Mouse (Mus musculus) megakaryocyte-erythroid progenitor cell, adult 5 weeks (primary cell): ENCODE measurements around the gene Snip1. TPM values are rescaled to one million over a fixed set of nuclear protein-coding genes. Genes with fewer than 3 reads are reported as not detected.

Experiments
- polyA plus RNA-seq: library from polyadenylated mRNA; stranded (reverse); fragments of >175 nt; gene quantifications from 2 replicates; pipeline ENCODE4 v1.2.3, GENCODE M21; 2012

Snip1 gene
- polyA plus RNA-seq: 26.4 and 36.3 TPM in 2 replicates

DNA sequence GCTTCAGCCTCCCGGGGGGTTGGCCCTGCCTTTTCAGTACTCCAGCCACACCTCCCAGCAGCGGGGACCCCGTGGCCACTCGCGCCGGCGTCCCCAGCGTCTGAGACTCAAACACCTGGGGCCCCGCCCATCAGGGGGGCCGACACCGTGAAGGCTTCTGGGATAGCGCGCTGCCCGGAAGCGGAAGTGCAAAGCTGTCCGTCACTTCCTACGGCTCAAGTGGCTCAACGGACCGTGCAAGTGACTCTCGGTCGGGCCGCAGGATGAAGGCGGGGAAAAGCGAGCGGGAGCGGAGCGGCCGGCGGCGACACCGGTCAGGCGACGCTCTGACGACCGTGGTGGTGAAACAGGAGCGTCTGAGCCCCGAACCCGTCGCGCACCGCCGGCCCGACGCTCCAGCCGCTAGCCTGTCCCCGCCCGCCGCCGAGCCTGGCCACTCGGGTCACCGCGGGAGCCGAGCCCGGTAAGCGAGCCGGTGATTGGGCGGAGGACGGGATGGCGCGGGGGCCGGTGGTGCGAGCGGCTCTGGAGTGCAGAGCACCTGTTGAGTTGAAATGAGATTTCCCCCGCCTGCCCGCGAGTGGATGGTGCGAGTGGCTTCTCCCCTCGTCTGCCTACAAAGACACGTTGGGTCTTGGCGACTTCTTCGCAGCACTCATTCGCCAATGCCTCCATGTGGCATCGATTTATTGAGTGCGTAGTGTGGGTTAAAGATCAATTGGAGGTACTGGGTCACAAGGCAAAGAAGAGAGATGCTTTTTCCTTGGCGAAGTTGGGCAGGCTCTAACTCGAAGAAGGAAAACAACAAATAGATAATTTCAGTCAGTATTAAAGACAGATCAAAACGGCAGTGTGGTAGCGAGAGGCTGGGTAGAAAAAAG is at the start of gene Snip1:
Snip1 (plus strand) TSS at position 183 of the 881 bp plus-strand sequence.

DNA sequence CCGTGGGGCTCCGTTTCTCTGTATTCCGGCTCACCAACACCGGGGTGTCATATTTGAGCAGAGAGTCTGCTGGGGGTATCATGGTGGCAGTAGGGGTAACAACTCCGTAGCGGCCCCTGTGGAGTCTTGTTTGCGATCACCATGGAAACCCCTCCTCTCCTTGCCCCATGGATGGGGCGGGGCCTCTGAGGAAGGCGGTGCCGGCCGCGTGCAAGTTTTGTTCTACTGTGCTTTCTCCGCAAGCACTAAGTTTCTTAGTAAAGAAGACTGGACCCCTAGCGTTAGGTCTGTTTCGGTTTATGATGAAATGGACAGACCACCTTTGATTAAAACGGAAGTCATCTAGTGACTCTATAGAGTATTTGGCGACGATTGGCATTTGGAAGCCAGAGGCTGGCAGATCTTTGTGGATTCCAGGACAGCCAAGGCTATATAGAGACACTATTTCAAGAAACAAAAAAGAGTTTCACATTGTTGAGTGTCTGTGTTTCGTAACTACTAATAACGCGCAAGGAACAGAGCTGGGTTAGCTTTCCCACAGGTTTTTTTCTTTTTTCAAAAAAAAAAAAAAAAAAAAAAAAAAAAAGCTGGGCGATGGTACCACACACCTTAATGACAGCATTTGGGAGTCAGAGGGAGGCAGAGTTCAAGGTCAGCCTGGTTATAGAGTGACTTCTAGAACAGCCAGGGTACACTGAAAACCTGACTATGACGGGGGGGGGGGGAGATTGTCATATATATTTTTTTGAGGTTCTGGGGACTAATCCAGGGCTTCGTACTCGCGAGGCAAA is 760 bp upstream of the Snip1 start, which contains the start of gene Dnali1:
Dnali1 (minus strand) TSS at position 187 of the 791 bp plus-strand sequence.

GRCm38 (mm10) chr4:125084403-125085345 is 18.2 kb downstream of the Snip1 start, which contains the start of gene Meaf6:
TSS of gene Meaf6 (plus strand) at chr4:125085134.

Other genes starting within 250 kb of the Snip1 start
- gene Yrdc, start 216.0 kb upstream of the Snip1 start, polyA plus RNA-seq: 21.5 and 26.6 TPM in 2 replicates
- gene 1110065P20Rik, start 215.5 kb upstream of the Snip1 start, polyA plus RNA-seq: 19.1 and 21.9 TPM in 2 replicates
- 0.03 and 0.14 TPM in 2 replicates for gene Maneal, start 204.5 kb upstream of the Snip1 start, polyA plus RNA-seq
- gene Epha10, start 185.8 kb upstream of the Snip1 start, polyA plus RNA-seq: not detected in 2 replicates
- gene 9930104L06Rik, start 129.6 kb upstream of the Snip1 start, polyA plus RNA-seq: 2.3 and 2.9 TPM in 2 replicates
- 83.2 and 92.9 TPM in 2 replicates for gene Cdca8, start 127.4 kb upstream of the Snip1 start, polyA plus RNA-seq
- gene Rspo1, start 80.2 kb upstream of the Snip1 start, polyA plus RNA-seq: 4.2 and 4.8 TPM in 2 replicates
- gene Gnl2, start 50.1 kb upstream of the Snip1 start, polyA plus RNA-seq: 59.0 and 68.2 TPM in 2 replicates
- gene Dnali1, start 969 bp upstream of the Snip1 start, polyA plus RNA-seq: not detected in 2 replicates
- gene Meaf6, start 18.5 kb downstream of the Snip1 start, polyA plus RNA-seq: 93.8 and 136 TPM in 2 replicates
- gene Zc3h12a, start 61.2 kb downstream of the Snip1 start, polyA plus RNA-seq: 77.9 and 118 TPM in 2 replicates